24 mouse cellular contexts compared by ENCODE assay signal in the genomic region with DNA sequence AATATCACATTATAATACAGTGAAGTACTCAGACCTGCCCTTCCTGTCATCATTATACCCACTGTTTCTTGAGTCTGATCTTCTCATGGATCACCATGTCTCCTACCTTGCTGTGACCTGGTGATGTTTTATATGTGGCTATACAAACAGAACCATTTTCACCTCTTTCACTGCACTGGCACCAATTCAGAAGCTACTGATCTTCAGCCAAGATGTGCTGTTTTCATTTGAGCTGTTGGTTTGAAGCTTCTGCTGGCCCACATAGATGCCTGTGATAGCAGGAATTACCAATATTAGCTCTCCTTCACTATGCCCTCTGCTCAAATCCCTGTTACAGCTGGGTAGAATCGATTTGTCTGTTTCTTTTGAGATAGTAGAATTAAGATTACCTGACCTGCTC.
DNase-seq lines count a peak whose midpoint lies in the region; ATAC-seq and TF ChIP-seq lines count a peak whose summit lies in the region.
"Had no signal": no experiment of that assay in that cellular context is flagged by ENCODE, and none has a peak within 500 bp of the region (broad histone marks: within the 10 kb centered on the region; RNA-seq: fewer than 3 reads in every experiment).

No protein-coding gene starts in this region.

- H3K9me3 ChIP-seq in midbrain, postnatal 0 days (ENCODE audit: low read length), result no peaks in the 10 kb centered on the region
- H3K9me3 ChIP-seq in midbrain, embryonic 16.5 days (replicated peaks; ENCODE audit: control insufficient read depth, low read length, poor library complexity, severe bottlenecking), result no peaks in the 10 kb centered on the region
- H3K9me3 ChIP-seq: forebrain, embryonic 10.5 days; forebrain, embryonic 13.5 days; heart, embryonic 10.5 days; heart, embryonic 13.5 days had no signal

- 0 out of 2 replicates have a peak, but pooled peaks have one; percentile 26 for ATAC-seq in cerebellum, adult (ENCODE audit: insufficient number of reproducible peaks, low FRiP score, low TSS enrichment)
- ATAC-seq in midbrain, postnatal 0 days (ENCODE audit: low FRiP score), result no peak
- no peak for ATAC-seq in midbrain, embryonic 16.5 days
- ATAC-seq: activated CD4-positive, CD25-positive, alpha-beta regulatory T cell, adult 4 months; forebrain, embryonic 13.5 days; forebrain, embryonic 16.5 days; hindbrain, postnatal 0 days; inflammation-experienced regulatory T-cells, adult 6 months; intestine, embryonic 16.5 days had no signal

- no peaks in the 10 kb centered on the region for H3K4me1 ChIP-seq in midbrain, postnatal 0 days (ENCODE audit: insufficient read depth, low read length)
- no peaks in the 10 kb centered on the region for H3K4me1 ChIP-seq in midbrain, embryonic 16.5 days (ENCODE audit: control insufficient read depth, insufficient read depth, low read length)
- H3K4me1 ChIP-seq: forebrain, embryonic 10.5 days; forebrain, embryonic 13.5 days; heart, embryonic 10.5 days; heart, embryonic 13.5 days had no signal

- TF ChIP-seq CTCF in midbrain, postnatal 0 days (IDR thresholded peaks at IDR 0.05), result no peak

- no peak overlapping the region for H3K4me2 ChIP-seq in midbrain, postnatal 0 days (ENCODE audit: low read depth, low read length, poor library complexity, severe bottlenecking)
- H3K4me2 ChIP-seq in midbrain, embryonic 16.5 days (ENCODE audit: low read length), result no peak overlapping the region
- H3K4me2 ChIP-seq: forebrain, embryonic 13.5 days; heart, embryonic 13.5 days; hindbrain, embryonic 14.5 days had no signal

- H3K27me3 ChIP-seq in midbrain, postnatal 0 days (ENCODE audit: insufficient read depth, low read length), result no peaks in the 10 kb centered on the region
- H3K27me3 ChIP-seq in midbrain, embryonic 16.5 days (ENCODE audit: control insufficient read depth, insufficient read depth, low read depth, low read length), result no peaks in the 10 kb centered on the region
- H3K27me3 ChIP-seq: forebrain, embryonic 13.5 days; heart, embryonic 13.5 days had no signal

- H3K27ac ChIP-seq in midbrain, postnatal 0 days (ENCODE audit: low read depth, low read length), result no peak overlapping the region
- H3K27ac ChIP-seq in midbrain, embryonic 16.5 days (ENCODE audit: low read length), result no peak overlapping the region
- H3K27ac ChIP-seq: forebrain, embryonic 10.5 days; forebrain, embryonic 13.5 days; heart, adult 2 months; heart, embryonic 10.5 days; heart, embryonic 13.5 days; hindbrain, embryonic 14.5 days; hindbrain, postnatal 0 days had no signal

- DNase-seq in cerebellum, adult 8-10 months, result no peak
- peak; percentile 28 to 62 for DNase-seq in cerebellum, postnatal 25 days
- no peak for DNase-seq in cerebellum, adult 9-11 months
- peak; percentile 3 for DNase-seq in midbrain, postnatal 0 days (ENCODE audit: low spot score)
- DNase-seq: adrenal gland, postnatal 10 days; adrenal gland, postnatal 36 days; gastrocnemius, postnatal 10 days; gastrocnemius, postnatal 36 days; heart, adult 2 months; heart, postnatal 14 days; heart, postnatal 4 days; kidney, adult 18-20 months had no signal

- H3K9ac ChIP-seq in midbrain, postnatal 0 days (replicated peaks; ENCODE audit: low read length, poor library complexity, severe bottlenecking), result no peak overlapping the region
- no peak overlapping the region for H3K9ac ChIP-seq in midbrain, embryonic 16.5 days (ENCODE audit: low read depth, low read length)
- H3K9ac ChIP-seq: forebrain, embryonic 13.5 days; heart, embryonic 13.5 days; hindbrain, embryonic 14.5 days had no signal

- H3K4me3 ChIP-seq in midbrain, postnatal 0 days (ENCODE audit: low read depth, low read length), result no peak overlapping the region
- H3K4me3 ChIP-seq in midbrain, embryonic 16.5 days (ENCODE audit: low read depth, low read length), result no peak overlapping the region
- H3K4me3 ChIP-seq: forebrain, embryonic 10.5 days; forebrain, embryonic 13.5 days; heart, adult 2 months; heart, embryonic 10.5 days; heart, embryonic 13.5 days had no signal

- H3K36me3 ChIP-seq in midbrain, postnatal 0 days (ENCODE audit: insufficient read depth, low read length), result no peaks in the 10 kb centered on the region
- H3K36me3 ChIP-seq in midbrain, embryonic 16.5 days (ENCODE audit: control insufficient read depth, insufficient read depth, low read length), result no peaks in the 10 kb centered on the region
- H3K36me3 ChIP-seq: forebrain, embryonic 10.5 days; heart, embryonic 10.5 days; heart, embryonic 13.5 days had no signal

- WGBS in midbrain, postnatal 0 days, result 59% methylated on average over 1 of the region's 1 CpGs
- 76% methylated on average over 1 of the region's 1 CpGs for WGBS in midbrain, embryonic 16.5 days

Comparison
In these comparisons a context has a peak if more than half of its experiments do, and no peak if none do; other contexts are left out.
1. DNase-seq: peak in cerebellum, postnatal 25 days (2 of 2) and midbrain, postnatal 0 days (single experiment); none in cerebellum, adult 8-10 months (single experiment) and cerebellum, adult 9-11 months (single experiment).